Mouse (Mus musculus): ENCODE data around the gene Cyp2d9. TPM values are rescaled to one million over a fixed set of nuclear protein-coding genes. Genes with fewer than 3 reads are reported as not detected.
"Not testable (repeated sequence)": the region's sequence is repeated elsewhere in the genome, so short reads cannot be mapped to it uniquely, and the experiment has no call there.

Cyp2d9 gene
- polyA plus RNA-seq, 1 experiment = not detected

- DNase-seq (ENCODE audit: low spot score) = not testable (repeated sequence)
Observed at GRCm38 (mm10) chr15:82450045-82450444, 16.8 kb downstream of the Cyp2d9 start.

- not testable (repeated sequence) for DNase-seq (ENCODE audit: low spot score)
Observed at GRCm38 (mm10) chr15:82452133-82452532, 18.9 kb downstream of the Cyp2d9 start.

- DNase-seq (ENCODE audit: low spot score) = not testable (repeated sequence)
Observed at GRCm38 (mm10) chr15:82453501-82453900, 20.3 kb downstream of the Cyp2d9 start.

- DNase-seq (ENCODE audit: low spot score) = not testable (repeated sequence)
Observed at GRCm38 (mm10) chr15:82456086-82456790, 23.0 kb downstream of the Cyp2d9 start.

- DNase-seq (ENCODE audit: low spot score) = no peak
Observed at GRCm38 (mm10) chr15:82457064-82458021, 24.1 kb downstream of the Cyp2d9 start.

- DNase-seq (ENCODE audit: low spot score) = not testable (repeated sequence)
Observed at GRCm38 (mm10) chr15:82459266-82459665, 26.0 kb downstream of the Cyp2d9 start.

GRCm38 (mm10) chr15:82464701-82465100 is 31.5 kb downstream of the Cyp2d9 start:
- DNase-seq (ENCODE audit: low spot score) = no peak

GRCm38 (mm10) chr15:82494273-82494672 is 61.0 kb downstream of the Cyp2d9 start:
- not testable (repeated sequence) for DNase-seq (ENCODE audit: low spot score)

Other genes starting within 250 kb of the Cyp2d9 start
- gene Shisa8, start 220.6 kb upstream of the Cyp2d9 start, polyA plus RNA-seq (2012; rRNA removed) = 0.10 TPM in 1 of 2 replicates, not detected in the other
- 0.15 and 0.16 TPM in 2 replicates for gene Tnfrsf13c, start 209.1 kb upstream of the Cyp2d9 start, polyA plus RNA-seq (2012; rRNA removed)
- gene Cenpm, start 188.7 kb upstream of the Cyp2d9 start, polyA plus RNA-seq (2012; rRNA removed) = 4.6 and 6.1 TPM in 2 replicates
- gene 1500009C09Rik, start 181.0 kb upstream of the Cyp2d9 start, polyA plus RNA-seq (2012; rRNA removed) = 0.06 and 0.10 TPM in 2 replicates
- 1.0 and 1.2 TPM in 2 replicates for gene Sept3, start 158.5 kb upstream of the Cyp2d9 start, polyA plus RNA-seq (2012; rRNA removed)
- not detected in 2 replicates for gene Wbp2nl, start 134.5 kb upstream of the Cyp2d9 start, polyA plus RNA-seq (2012; rRNA removed)
- gene Naga, start 94.5 kb upstream of the Cyp2d9 start, polyA plus RNA-seq (2012; rRNA removed) = 84.6 and 87.2 TPM in 2 replicates
- gene Pheta2, start 94.5 kb upstream of the Cyp2d9 start, polyA plus RNA-seq (2012; rRNA removed) = 3.9 and 4.8 TPM in 2 replicates
- 180 and 204 TPM in 2 replicates for gene Smdt1, start 94.5 kb upstream of the Cyp2d9 start, polyA plus RNA-seq (2012; rRNA removed)
- 429 and 475 TPM in 2 replicates for gene Ndufa6, start 79.1 kb upstream of the Cyp2d9 start, polyA plus RNA-seq (2012; rRNA removed)
- gene Cyp2d22, start 53.2 kb upstream of the Cyp2d9 start, polyA plus RNA-seq (2012; rRNA removed) = 52.5 and 56.2 TPM in 2 replicates
- not detected in 2 replicates for gene Cyp2d11, start 39.4 kb upstream of the Cyp2d9 start, polyA plus RNA-seq (2012; rRNA removed)
- 0.07 TPM in 1 of 2 replicates, not detected in the other for gene Cyp2d10, start 26.2 kb upstream of the Cyp2d9 start, polyA plus RNA-seq (2012; rRNA removed)
- 0.28 and 0.72 TPM in 2 replicates for gene Cyp2d12, start 121.6 kb downstream of the Cyp2d9 start, polyA plus RNA-seq (2012; rRNA removed)
- not detected in 2 replicates for gene Cyp2d34, start 187.5 kb downstream of the Cyp2d9 start, polyA plus RNA-seq (2012; rRNA removed)